Mouse (Mus musculus) heart, postnatal 4 days (tissue): ENCODE results near the gene Ptar1. TPM values are rescaled to one million over a fixed set of nuclear protein-coding genes. Genes with fewer than 3 reads are reported as not detected.
A peak's percentile ranks its signal among the peaks of the same experiment; 100 is the strongest.

Experiments used
- DNase-seq: peaks from one replicate; pipeline ENCODE4 v3.0.0; 2021
- total RNA-seq, 2 experiments: library from RNA; stranded (reverse); gene quantifications; 2 replicates each; pipeline ENCODE4 v1.2.3; 2021

The Ptar1 gene
- total RNA-seq, 2 experiments from 2014 or later = 24.7 to 25.2 TPM

DNA sequence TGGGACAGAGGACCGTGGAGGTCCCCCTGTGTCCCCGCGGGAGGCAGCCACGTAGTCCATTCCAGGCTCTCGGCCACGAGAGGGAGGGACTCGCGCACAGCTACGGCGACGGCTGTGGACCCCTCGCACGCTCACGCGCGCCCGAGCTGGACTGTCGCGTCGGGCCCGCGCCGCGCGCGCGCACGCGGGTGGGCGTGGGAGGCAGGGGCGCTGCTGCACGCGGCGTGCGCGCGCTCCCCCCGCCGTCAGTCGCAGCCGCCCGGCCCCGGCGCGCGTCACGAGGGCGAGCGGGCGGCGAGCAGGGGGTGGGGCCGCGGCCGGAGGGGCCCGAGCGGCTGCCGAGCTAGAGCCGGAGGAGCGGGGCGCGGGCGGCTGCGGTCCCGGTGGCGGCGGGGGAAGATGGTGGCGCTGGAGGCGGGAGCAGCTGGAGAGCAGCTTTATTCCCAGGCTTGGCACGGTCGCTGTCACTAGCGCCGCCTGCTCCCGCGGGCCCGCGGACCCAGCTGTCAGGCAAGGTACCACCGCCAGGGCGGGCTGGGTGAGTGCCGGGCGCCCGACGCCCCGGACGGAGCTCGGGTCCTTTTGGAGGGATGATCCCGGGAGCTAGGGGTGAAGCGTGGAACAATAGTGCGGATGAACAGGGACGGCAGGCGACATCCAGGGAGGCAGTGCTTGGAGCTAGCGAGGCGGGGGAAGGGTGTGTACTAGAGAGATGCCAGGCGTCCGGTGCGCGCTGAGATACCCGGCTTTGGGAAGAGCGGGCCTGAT lies 71.5 kb downstream of the Ptar1 start, which contains the start of gene Apba1:
Gene Apba1 (plus strand): TSS at position 334 of the 768 bp plus-strand sequence.
- peak; percentile 74 for DNase-seq

DNA sequence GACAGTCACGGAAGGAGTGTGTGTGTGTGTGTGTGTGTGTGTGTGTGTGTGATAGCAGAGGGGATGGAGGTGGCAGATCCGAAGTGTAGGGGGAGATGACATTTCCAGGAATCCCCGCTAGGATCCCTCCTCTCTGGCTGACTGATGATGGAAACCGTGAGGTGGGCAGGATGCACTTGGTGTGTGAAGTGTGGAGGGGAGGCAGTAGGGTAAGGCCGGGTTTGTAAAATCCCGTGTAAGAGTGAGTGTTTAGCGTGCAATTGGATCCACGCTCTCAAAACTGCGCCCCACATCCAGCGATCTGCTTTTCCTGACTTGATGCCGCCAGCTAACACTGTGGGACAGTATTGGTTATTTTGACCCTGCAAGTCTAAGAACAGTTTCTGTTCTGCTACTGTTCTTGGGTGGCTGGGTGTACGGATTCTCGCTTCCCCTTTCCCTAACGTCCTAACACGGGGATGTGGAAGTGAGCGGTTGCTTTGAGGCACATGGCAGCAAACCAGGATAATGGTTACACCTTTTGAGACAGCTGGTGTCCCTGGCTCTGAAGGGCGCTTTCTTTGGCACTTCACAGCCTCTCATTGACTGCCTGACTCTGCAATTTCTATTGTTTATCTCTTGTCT lies 72.2 kb downstream of the Ptar1 start:
- DNase-seq = no peak

DNA sequence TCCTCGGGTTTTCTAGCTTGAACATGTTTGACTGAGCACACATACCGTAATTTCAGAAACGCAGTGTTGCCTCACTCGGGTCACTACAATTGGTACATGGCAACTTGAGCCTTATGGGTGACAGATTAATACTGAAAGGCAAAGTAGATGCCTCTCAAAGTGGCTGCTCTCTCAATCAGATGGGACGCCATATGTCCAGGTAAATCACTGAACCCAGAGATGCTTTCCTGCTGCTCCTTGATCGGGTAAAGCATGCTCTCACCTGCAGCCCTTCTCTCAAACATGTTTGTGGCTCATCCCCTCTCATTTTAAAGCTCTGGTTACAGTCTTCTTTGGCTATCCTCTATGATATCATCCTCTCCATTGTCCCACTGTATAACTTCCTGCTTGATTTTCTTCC lies 76.1 kb downstream of the Ptar1 start:
- DNase-seq = no peak

DNA sequence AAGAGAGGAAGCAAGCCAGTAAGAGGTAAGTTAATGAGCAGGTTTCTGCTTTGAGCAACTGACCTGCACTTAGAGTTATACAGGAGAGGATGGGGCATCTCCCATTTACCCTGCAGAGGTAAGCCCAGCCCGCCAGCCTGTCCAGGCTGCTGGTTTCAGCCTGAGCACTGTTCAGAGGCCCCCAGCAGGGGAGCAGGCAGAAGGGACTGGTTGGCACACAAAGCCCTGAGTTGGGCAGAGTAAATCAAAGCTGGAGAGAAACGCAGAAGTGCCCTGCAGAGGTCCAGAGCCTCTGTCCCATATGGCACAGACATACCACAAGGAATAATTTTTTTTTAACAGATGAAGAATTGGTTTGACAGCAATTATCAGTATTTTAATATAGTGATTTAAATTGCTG lies 76.8 kb downstream of the Ptar1 start:
- no peak for DNase-seq

DNA sequence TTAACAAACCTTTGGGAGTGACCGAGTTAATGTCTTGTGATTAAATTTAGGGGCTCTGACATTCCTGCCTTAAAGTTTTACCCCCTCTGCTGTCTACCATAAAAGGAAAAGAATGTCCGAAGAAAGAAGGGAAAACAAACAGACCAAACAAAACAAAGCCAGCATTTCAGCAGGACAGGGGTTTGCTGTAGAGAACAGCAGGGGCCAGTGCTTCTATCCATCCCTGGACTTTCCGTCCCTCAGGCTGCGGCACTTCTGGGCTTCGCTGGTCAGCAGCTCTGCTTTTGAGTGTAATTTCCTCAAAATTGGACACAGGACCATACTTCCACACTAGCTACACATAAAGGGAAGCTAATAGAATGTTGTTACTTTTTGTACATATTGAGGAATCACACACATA lies 81.6 kb downstream of the Ptar1 start:
- no peak for DNase-seq

DNA sequence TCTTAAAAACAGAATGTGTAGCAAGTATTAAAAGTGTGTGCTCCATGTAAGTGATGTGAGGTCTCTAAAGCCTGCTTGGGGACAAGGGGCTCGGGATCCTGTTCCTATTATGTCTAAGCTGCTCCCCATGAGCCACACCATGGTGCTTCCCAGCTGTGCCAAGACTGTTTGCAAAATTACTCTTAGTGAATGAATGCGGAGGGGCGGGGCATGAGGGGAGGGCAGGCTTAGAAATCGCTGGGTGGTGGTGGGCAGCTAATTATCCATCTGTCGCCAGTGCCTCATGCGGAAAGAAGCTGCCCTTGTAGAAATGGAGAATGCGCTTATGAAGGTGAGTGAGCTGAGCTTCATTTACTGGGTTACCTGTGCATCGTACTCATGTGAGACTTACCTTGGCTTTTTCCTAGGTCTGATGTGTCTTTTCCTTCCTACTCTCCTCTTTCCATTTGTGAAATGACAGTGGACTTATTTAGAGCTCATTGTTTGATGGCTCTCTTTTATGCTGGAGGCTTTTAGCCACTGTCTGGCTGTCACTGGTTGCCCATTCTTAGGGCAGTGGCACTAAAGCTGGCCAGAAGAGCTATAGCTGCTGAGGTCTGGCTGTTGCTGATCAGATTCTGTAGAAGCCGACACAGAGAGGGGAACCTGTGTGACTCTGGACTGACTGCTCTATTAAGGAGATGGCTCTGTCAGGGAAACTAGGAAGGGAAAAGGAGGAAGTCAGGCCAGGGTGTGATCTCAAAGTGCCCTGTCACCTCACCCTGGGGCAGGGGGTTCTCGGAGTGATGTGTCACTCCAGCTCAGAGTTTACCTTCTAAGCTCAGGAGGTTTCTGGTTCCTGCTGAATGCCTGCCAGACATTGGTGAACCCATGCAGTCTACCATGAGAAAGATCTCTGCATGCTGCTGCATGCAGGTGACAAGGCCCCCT lies 83.5 kb downstream of the Ptar1 start:
- DNase-seq = no peak

DNA sequence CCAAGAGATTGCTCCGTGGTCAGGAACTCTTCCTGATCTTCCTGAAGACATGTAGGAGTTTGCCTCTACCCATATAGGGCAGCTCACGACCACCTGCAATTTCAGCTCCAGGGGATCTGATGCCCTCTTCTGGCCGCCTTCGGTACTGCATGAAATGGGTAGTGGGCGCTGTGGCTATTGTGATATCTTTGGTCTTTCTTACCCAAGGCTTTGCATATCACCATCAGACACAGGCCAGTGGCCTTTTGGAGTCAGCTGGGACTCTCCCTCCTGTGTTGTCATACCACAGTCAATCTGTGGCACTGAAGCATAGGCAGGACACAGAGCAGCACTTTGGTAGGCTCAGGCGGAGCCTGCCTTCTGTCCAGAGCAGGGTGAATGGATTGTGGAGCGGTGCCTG lies 84.7 kb downstream of the Ptar1 start:
- DNase-seq = peak; percentile 21

DNA sequence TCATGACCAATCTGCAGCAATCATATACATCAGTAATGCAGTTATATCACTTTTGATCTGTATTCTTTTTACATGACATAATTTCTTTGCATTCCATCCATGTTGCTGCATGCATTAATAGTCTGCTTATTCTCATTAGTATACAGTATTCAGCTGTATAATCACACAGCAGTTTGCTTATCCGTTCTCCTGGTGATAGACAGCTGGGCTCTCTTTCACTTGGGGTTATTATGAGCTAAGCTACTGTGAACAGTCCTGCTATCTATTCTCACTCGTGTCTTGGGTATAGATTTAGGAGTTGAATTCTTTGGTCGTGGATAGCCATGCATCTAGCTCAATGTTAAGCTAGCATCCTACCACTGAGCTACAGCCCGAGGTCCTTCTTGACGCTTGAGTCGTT lies 88.1 kb downstream of the Ptar1 start:
- no peak for DNase-seq

DNA sequence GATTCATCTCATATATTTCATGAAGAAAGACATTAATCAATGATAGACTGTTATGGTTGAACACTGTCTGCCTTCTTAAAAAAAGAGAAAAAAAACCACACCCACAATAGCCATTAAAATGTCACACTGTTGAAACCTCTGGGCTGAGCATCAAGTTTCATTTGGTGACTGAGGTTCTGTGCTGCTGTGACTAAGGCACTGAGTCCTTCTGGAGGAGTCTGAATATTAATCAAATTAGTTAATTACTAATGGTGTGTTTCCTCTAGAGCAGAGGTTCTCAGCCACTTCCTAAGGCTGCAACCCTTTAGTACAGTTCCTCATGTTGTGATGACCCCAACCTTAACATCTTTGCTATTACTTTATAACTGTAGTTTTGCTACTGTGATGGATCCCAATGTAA lies 91.9 kb downstream of the Ptar1 start:
- no peak for DNase-seq

DNA sequence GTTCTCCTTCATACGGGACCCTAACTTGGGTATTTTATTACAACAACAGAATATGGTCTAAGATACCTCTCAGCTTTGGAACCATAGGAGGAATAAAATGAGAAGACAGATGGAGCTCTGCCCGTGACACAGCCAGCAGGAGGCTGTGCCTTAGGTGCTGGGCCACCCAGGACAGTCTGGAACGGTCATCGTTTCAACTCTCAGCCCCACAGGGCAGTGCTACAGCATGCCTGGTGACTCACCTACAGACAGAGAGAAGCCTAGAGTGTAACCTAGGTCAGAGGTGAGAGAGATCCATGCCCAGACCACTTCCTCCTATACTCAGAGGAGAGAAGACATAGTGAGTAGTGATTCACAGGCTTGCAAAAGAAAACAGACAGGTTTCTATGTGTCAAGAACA lies 92.9 kb downstream of the Ptar1 start:
- DNase-seq = no peak

Other genes with a start within 250 kb of the Ptar1 start
- 1 to 10 TPM; 2.4 to 2.6 TPM for gene Mamdc2, start 239.0 kb upstream of the Ptar1 start, total RNA-seq
- not detected for gene 1700028P14Rik, start 34.6 kb upstream of the Ptar1 start, total RNA-seq
- 1 to 10 TPM; 6.4 TPM for gene Apba1, start 71.5 kb downstream of the Ptar1 start, total RNA-seq